Mouse (Mus musculus) testis, adult 2 months (tissue): ENCODE data around the gene Glo1.

Experiments
- CTCF ChIP-seq: fragments of 200-500 bp; IDR thresholded peaks from 2 replicates; pipeline ENCODE4 v1.5.1; 2012; ENCODE audit warnings: low read depth, mild to moderate bottlenecking, inconsistent platforms, low read length, moderate library complexity; ENCODE audit not compliant: control insufficient read depth, insufficient read depth, insufficient replicate concordance
- POLR2A ChIP-seq: fragments of 200-500 bp; IDR thresholded peaks from 2 replicates; pipeline ENCODE4 v1.6.1; 2012; ENCODE audit warnings: low read depth, mild to moderate bottlenecking, inconsistent platforms, low read length, moderate library complexity; ENCODE audit not compliant: control insufficient read depth

DNA sequence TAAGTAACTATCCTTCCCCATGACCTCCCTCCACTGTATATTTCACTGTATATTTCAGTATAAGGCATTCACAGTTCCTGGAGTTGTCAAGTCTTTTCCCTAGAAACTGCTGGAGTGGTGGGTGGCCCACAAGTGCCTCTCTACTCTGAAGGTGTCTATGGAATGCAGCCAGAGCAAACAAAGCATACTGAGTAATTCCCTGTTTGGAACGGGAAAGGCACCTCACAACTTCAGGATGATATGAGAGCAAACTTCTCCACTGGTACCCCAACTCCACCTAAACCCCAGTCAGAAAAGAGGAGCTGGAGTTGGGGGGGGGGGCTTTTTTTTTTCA is 75.9 kb downstream of the Glo1 start:
- TF ChIP-seq CTCF (no peak), POLR2A (no peak)
